Mouse (Mus musculus) kidney, postnatal 4 days (tissue): ENCODE results near the gene Jagn1.

Experiments
- DNase-seq, 2 experiments: peaks; one replicate each; pipeline ENCODE4 v3.0.0; 2021; ENCODE audit warnings: mixed read lengths in 2 of 2

The Jagn1 gene

DNA sequence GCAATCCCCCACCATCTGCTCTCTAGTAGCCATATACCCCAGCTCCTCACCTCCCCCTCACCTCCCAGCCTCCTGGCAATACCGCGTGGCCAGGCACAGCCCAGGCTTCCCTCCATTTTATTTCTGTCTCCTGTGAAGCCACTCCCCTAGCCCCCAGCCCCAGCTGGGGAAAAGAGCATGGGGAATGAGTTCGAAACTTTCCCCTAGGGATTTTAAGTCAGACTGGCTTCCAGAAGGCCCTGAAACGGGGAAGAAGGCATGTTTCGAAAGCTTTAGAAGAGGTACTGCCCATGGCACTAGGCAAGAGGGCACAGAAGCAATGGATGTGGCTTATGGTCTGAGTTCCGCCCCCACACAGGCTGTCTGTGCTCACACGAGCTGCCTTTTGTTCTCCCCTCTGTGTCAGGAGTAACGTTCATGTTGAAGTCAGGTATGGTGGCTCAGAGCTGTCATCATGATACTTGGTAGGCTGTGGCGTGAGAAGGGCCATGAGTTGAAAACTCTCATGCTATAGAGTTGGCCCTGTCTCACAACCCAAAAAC, 6.6 kb upstream of the Jagn1 start, which contains the start of gene Cidec:
Cidec (minus strand) TSS at position 97 of the 542 bp plus-strand sequence.
- DNase-seq = no peak

DNA sequence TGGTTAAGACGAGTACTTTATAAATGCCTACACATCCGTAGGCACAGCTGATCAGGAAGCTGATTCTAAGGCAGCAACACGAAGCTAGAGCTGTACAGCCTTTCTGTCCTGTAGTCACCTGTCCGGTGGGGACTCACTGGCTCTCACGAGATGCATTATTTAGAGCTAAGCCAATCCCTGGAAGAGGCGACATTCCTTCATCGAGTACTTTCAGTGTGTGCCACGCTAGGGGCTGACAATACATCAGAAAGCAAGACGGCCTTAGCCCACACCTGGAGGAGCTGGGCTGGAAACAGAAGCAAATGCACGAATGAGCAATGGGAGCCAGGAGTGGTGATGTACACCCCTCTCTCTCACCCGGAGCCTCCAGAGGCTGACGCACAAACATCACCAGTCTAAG, 5.2 kb upstream of the Jagn1 start:
- no peak for DNase-seq

DNA sequence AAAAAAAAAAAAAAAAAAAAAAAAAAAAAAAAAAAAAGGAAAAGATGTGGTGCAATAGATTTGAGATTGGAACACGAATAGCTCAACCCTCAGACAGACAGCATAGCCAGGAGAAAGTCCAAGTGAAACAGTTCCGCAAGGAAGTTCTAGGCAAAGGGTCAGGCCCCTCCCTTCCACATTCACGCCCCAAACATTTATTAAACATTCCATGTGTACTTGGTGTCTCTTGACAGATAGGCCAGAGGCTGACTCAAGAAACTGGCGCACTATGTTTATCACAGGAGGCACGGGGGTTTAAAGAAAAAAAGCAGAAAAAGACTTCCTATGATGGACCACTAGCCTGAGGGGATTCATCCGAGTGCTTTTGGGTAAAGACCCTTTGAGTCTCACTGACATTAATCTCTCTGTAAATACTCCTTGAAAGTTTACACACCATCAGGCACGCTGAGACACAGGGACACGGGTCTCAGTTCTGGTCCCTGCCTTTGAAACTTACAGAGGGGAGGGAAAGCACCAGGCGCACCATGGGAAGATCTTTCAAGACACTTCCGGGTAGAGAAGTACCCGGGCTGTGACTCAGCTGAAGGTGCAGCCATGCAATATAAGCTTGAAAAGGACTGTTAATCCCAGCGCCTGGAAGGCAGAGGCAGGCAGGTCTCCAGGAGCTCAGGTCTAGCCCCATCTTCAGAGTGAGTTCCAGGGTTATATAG, 3.5 kb upstream of the Jagn1 start:
- no peak for DNase-seq

DNA sequence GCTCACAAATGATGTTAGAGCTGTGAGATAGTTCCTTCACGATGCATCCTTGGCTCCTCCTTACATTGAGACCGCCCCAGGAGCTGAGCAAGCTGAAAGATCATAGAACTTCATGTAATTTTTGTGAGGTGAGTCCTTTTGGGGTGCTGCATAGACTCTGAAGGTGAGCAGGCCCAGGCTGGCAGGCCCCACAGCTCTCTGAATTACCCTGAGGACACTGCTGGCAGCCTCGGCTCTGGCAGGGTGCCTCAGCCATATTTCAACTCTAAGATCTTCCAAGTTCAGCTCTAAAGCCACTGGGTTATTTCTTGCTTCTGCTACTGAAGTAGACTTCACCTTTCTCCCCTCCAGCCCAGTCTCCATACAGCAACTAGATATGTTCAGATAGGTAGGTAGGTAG, 1.7 kb upstream of the Jagn1 start:
- no peak for DNase-seq

DNA sequence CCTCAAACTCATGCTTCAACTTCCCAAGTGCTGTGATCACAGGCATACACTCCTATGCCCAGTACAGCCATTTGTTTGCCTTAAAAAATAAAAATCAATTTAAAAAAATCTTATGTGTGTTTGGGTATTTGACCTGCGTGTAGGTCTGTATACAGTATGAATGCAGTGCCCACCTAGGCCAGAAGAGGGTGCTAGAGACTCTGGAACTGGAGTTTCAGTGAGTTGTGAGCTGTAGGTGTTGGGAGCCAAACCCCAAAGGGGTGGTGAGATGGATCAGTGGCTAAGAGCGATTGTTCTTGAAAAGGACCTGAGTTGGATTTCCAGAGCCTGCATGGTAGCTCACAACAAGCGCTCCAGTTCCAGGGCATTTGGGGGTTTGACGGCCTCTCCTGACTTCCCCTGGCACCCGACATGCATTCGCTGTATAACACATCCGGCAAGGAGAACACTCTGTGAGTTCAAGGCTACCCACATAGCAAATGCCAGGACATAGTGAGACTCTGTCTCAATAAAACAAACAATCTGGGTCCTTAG, 1.2 kb upstream of the Jagn1 start:
- DNase-seq = peak; percentile 86 to 87

DNA sequence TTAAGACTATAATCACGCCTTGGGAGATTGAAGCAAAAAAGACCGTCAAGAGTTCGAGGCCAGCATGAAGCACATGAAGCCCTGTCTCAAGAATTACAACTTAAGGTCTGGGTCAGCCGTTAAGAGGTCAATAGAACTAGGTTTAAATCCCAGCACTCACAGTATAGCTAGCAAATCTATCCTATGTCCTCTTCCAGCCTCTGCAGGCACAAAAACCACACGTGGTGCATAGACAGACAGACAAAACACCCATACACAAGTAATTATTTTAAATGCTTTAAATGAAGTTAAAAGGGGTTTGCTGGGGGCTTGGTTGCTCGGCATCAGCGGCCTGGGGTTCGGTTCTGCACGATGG, 305 bp upstream of the Jagn1 start:
- no peak for DNase-seq

DNA sequence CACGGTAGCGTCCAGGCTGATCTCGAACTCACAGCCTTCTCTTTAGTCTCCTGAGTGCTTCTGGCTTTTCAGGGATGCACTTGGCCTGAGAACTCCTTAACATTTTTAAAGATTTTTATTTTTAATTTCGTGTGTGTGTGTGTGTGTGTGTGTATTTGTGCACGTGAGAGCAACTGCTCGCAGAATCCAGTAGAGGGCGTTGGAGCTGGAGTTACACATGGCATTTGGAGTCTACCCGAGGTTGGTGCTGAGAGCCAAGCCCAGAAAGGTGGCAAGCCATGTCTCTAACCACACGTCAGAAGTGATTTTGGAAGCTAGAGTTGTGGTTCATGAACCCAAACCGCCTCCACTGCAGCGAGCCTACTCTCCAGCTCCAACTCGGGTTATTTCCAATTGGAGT, 722 bp downstream of the Jagn1 start:
- DNase-seq = peak in 1 of 2 experiments; percentile 29

DNA sequence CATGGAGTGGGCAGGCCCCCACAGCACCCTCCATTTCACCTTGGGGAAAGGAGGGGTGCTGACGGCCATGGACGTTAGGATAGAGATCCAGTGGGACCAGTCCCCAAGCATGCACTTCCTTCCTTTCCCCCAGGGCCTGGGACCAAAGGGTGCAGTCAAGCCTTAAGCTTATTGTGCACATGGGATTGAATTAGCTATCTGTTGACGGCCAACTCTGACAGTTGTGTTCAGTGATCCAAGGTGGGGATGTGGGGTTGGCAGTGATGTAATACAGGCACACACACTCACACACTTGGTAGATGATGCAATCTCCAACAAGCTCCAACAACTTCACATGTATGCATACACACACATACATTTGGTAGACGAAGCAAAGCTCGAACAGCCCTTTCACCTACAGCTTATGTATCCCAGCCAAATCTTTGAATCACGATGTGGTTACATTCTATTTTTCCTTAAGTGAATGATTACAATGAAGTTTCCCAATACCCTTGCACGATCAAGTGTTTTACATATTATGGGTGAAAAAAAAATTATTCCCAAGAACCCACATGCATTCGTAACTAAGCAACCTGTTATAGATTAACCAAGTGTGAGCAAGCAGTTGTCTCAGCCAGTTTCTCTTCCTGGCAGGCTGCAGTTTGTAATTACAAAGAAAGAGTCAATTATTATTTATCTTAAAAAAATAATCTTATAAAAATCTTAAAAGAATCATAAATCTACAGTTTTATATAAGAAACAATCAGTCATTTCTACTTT, 2.0 kb downstream of the Jagn1 start:
- DNase-seq = peak in 1 of 2 experiments; percentile 29

DNA sequence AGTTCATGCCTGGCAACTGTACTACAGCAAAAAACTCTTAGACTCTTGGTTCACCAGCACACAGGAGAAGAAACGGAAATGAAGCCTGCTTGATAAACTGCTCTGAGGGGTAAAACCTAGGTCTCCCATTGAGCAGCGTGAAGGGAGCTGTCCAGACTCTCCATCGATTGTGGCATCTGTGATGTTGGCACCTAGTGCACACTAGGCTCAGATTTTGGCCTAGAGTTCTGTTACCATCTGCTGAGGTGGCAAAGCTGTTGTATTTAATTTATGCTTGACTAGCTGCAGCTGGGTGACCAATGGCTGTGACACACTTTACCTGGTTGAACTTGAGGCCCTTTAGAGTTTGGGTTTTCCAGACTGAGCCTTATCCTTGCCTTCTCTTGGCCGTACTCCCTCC, 5.3 kb downstream of the Jagn1 start:
- DNase-seq = no peak

DNA sequence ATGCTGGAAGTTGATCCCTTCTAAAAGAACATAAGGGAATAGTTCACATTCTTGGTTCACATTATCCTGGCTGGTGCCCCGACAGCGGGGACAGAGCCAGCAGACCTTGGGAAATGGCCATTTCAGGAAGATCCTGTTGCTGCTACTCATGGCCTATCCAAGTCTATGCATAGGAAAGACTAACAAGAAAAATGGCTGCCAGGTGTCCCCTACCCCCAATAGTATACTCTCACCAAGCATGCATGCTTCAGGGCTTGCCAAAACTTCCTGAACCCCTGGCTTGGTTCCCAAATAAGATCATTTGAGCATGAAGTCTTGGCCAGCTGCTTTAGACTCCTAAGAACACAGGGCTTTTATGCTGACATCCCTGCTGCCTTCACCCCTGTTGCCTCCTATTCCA, 9.5 kb downstream of the Jagn1 start:
- DNase-seq = no peak

DNA sequence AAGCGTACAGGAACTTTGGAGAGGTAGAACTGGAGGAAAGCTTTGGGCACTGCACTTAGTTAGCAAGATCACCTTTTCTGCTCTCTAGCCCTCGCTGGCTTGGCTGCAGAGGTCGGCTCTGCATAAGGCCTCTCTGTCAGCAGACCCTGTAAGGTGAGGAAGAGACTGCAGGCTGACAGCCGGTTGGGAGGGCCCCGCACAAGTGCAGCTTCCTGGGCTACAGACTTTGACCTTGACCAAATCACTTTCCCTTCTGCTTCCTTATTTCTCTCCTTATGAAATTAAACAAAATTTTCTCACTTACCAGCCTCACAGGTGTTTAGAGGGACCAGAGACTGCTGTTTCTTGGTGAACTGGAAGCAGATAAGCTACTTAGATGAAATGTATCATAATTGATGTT, 12.6 kb downstream of the Jagn1 start:
- no peak for DNase-seq

DNA sequence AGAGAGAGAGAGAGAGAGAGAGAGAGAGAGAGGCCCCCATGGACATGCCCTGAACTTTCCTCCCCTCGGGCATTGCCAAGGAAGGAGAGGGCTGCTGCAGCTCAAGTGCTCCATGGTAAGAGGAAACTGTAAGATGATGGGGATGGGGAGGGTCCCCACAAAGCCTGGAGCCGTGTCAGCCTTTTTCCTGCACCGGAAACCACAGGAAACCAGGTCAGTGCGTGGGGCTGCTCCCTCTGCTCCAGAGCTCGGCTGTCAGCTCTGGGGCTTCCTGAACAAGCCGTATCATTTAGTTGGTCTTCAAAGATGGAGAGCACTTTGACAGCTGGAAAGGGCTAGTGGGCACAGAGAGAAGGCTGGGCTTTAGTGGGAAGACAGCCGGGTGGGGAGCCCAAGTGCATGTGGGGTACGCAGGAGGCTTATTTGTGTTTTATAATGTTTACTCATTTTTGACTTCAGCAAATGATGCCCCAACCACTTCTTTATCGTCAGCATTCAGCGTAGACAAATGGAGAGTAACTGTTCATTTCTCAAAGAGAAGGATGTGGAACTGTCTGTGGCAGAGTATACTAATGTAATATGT, 15.7 kb downstream of the Jagn1 start, which contains the start of gene Il17re:
Il17re (plus strand) TSS at position 533 of the 583 bp plus-strand sequence.
- DNase-seq = no peak

DNA sequence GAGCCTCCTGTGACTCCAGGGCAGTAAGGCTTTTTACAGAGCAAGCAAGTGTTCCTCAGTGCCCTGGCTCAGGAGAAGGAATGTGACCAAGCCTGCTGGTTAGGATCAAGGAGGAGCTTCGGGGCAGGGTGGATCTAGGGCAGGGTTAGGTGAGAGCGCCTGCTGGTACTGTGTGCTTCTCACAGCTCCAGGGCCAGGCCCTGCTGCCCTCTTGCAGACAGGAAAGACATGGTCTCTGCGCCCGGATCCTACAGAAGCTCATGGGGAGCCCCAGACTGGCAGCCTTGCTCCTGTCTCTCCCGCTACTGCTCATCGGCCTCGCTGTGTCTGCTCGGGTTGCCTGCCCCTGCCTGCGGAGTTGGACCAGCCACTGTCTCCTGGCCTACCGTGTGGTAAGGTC, 16.3 kb downstream of the Jagn1 start:
- DNase-seq = peak; percentile 26 to 51

DNA sequence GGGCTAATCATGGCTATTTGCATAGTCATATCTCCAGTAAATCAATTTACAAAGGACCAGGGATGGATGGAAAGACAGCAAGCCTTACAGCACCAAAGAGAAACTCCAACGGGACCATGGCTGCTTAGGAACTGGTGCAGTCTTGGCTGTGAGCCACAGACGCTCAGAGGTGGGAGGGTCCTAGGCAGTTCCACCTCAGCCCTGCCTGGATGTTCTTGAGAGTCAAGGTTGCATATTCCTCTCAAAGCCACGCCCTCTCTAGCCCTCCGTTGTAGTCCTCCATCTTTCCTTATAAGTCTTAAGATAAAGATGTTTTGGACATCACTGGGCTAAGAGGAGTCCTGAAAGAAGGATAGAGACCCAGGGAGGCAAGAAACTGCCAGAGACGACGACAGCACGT, 21.7 kb downstream of the Jagn1 start:
- no peak for DNase-seq

DNA sequence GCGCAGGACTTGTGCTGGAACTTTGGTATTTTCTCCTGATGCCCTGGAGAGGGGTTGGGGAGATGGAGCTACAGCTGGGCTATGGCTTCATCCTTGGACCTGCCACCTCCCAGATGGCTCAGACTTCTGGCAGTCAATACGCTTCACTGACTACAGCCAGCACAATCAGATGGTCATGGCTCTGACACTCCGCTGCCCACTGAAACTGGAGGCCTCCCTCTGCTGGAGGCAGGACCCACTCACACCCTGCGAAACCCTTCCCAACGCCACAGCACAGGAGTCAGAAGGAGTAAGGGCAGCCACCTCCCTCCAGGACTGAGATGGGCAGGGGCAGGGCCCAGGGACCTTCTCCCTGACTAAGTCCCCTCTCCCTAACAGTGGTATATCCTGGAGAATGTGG, 23.2 kb downstream of the Jagn1 start:
- peak; percentile 49 to 73 for DNase-seq

DNA sequence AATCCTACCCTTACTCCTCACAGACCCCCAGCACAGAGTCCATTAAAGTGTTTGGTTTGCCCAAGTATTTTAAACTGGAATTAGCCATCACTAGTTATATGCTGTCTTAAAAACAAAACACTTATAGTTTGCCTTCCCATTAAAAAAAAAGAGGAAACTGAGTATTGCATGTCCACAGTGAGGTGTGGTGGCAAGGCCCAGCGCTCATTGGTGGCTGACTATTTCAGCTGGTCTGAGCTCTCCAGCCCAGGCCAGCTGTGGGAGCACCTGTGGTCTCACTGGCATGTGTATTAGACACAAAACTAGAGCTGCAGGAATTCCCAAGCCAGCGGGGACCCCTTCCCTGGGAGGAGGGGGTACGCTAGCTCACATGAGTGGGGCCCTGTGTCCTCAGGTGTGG, 26.1 kb downstream of the Jagn1 start:
- DNase-seq = no peak

DNA sequence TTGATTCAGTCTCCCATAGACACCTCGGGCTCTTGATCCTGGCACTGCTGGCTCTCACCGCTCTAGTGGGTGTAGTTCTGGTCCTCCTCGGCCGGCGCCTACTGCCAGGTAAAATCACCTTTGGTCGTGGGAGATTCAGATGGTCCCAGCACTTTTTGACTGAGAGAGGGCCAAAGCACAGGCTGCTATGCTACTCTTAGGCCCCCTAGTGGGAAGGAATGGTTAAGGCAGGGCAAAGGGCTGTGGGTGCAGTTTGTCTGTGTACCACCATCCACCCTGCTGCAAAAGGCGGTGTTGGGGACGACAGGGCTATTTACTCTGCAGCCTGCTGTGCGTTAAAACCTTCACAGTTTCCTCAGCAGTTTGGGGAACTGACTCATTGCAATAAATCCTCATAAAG, 26.7 kb downstream of the Jagn1 start:
- peak; percentile 77 to 88 for DNase-seq

DNA sequence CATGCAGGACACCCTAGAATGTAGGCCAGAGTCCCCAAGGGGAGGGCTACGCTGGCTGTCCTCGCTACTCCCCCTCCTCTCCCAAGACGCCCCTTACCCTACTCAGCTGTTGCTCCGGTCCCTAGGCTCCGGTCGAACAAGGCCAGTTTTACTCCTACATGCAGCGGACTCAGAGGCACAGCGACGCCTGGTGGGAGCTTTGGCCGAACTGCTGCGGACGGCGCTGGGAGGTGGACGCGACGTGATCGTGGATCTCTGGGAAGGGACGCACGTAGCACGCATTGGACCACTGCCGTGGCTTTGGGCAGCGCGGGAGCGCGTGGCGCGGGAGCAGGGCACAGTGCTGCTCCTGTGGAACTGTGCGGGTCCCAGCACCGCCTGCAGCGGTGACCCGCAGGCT, 27.1 kb downstream of the Jagn1 start:
- DNase-seq = peak; percentile 91 to 93

DNA sequence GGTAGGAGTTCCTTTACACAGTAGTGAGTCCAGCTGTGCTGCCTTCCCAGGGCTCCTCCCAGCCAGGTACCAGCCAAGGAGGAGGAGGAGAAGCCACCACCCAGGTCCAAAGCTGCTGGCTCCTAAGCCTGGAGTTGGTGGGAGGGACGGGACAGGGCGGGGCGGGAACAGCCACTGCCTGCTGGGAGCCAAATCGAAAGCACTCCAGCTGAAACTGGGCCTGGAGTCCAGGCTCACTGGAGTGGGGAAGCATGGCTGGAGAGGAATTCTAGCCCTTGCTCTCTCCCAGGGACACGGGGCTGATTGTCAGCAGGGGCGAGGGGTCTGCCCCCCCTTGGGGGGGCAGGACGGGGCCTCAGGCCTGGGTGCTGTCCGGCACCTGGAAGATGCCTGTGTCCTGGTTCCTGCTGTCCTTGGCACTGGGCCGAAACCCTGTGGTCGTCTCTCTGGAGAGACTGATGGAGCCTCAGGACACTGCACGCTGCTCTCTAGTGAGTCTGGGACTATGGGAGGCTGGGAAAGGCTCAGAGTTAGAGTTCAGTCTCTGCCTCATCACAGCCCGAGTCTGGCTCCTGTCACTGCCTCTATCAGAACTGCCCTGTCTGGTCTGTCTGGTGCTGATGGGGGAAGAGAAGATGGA, 29.0 kb downstream of the Jagn1 start, which contains the start of gene Il17rc:
Il17rc (plus strand) TSS at position 131 of the 640 bp plus-strand sequence.
- DNase-seq = peak; percentile 73 to 85

DNA sequence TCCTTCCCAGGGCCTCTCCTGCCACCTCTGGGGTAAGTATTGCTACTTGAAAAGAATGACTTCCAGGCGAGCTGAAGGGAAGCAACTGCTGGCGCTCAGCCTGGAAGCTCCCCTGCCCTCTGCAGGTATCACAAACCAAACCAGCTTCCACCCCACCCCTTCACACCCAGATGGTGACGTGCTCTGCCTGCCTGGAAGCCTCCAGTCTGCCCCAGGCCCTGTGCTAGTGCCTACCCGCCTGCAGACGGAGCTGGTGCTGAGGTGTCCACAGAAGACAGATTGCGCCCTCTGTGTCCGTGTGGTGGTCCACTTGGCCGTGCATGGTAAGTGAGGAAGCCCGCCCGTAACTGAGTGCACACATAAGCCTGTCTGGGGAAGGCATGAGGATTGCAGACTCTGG, 29.7 kb downstream of the Jagn1 start:
- peak; percentile 27 to 43 for DNase-seq

DNA sequence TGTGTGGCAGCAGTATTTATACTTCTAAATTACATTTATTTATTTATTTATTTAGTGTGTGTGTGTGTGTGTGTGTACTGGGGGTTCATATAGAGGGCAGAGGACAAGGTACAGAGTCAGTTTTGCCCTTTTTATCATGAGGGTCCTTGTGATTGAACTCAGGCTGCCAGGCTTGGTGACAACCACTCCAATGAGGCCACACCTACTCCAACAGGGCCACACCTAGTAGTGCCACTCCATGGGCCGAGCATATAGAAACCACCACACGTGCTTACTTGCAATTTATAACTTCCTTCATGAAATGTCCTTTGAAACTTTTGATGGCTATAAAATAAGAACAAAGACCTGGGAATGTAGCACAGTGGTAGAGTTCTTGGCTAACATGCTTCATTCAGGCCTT, 30.9 kb downstream of the Jagn1 start:
- DNase-seq = no peak

DNA sequence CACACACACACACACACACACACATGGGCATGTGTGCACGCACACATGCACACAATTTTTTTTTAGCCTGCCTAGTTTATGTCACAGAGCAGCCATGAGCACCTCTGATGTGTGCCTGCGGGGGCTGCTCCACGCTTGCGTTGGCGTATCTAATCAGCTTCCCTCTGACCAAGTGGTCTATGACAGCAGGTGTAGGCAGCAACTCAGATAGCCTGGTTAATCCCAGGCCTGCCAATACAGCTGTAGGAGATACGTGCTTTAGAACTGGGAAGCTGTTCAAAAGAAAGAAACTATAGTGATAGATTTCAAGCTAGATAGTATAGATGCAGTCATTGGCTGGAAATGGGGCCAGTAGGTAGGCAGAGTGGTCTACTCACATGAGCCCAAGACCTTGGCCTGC, 31.3 kb downstream of the Jagn1 start:
- DNase-seq = no peak

DNA sequence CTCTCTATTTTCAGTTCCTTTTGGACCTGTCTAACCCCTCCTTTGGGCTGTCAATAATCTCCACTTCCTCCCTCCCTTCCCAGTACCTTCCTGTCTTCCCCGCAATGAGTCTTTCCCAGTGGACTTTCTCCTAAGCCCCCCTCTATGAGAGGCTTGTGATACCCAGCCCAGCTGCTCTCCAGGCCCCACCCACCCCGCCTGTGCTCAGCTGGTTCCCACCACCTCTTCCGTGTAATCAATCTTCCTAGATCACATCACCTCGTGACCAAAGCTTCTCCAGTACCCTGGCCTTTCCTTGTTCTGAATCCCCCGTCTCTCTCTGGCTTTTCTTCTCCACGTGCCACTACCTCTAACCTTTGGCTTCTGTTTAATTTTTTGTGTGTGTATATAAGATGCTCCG, 35.0 kb downstream of the Jagn1 start:
- no peak for DNase-seq
